Mouse (Mus musculus) midbrain, embryonic 15.5 days (tissue): ENCODE measurements around the gene Mpdu1. TPM values are rescaled to one million over a fixed set of nuclear protein-coding genes. Genes with fewer than 3 reads are reported as not detected.
"Not testable (repeated sequence)": the region's sequence is repeated elsewhere in the genome, so short reads cannot be mapped to it uniquely, and the experiment has no call there.

Experiments used
- ATAC-seq: fragments of 200-750 bp; cut with Nextera tagmentation; replicated peaks from 2 replicates; pipeline ENCODE4 v1.8.0; 2017; ENCODE audit warnings: moderate TSS enrichment
- H3K27ac ChIP-seq: fragments of 300-500 bp; sonication (generic); 2 replicates; pipeline ENCODE4 v1.5.1; 2015; ENCODE audit warnings: mild to moderate bottlenecking, inconsistent platforms
- H3K27me3 ChIP-seq: fragments of 300-500 bp; sonication (generic); replicated peaks from 2 replicates; pipeline ENCODE4 v1.6.1; 2015; ENCODE audit warnings: inconsistent platforms
- H3K36me3 ChIP-seq: fragments of 300-500 bp; sonication (generic); replicated peaks from 2 replicates; pipeline ENCODE4 v1.6.1; 2015; ENCODE audit warnings: inconsistent platforms
- H3K4me1 ChIP-seq: fragments of 300-500 bp; sonication (generic); 2 replicates; pipeline ENCODE4 v1.6.1; 2015; ENCODE audit warnings: inconsistent platforms
- H3K4me2 ChIP-seq: fragments of 300-500 bp; sonication (generic); 2 replicates; pipeline ENCODE4 v1.6.1; 2015; ENCODE audit warnings: inconsistent platforms, mild to moderate bottlenecking, moderate library complexity
- H3K4me3 ChIP-seq: fragments of 300-500 bp; sonication (generic); 2 replicates; pipeline ENCODE4 v1.5.1; 2015; ENCODE audit warnings: mild to moderate bottlenecking, inconsistent platforms
- H3K9ac ChIP-seq: fragments of 300-500 bp; sonication (generic); 2 replicates; pipeline ENCODE4 v1.6.1; 2015; ENCODE audit warnings: mild to moderate bottlenecking, inconsistent platforms
- H3K9me3 ChIP-seq: fragments of 300-500 bp; sonication (generic); 2 replicates; pipeline ENCODE4 v1.6.1; 2016; ENCODE audit warnings: inconsistent platforms
- WGBS: fragments of 180-500 bp; shearing (Covaris S2); methylation state at CpG from one replicate; pipeline ENCODE4 v1.1.7; 2015; ENCODE audit warnings: mixed read lengths; 5-methylcytosine and 5-hydroxymethylcytosine counted together
- polyA plus RNA-seq: library from polyadenylated mRNA; unstranded; fragments of >200 nt; fragmentation: Nextera tagmentation; extraction: Ambion mirVana; gene quantifications from 2 replicates; pipeline ENCODE4 v1.2.1, GENCODE M21; 2015

Mpdu1 gene
- polyA plus RNA-seq, 1 experiment from 2014 or later: 99.9 TPM

DNA sequence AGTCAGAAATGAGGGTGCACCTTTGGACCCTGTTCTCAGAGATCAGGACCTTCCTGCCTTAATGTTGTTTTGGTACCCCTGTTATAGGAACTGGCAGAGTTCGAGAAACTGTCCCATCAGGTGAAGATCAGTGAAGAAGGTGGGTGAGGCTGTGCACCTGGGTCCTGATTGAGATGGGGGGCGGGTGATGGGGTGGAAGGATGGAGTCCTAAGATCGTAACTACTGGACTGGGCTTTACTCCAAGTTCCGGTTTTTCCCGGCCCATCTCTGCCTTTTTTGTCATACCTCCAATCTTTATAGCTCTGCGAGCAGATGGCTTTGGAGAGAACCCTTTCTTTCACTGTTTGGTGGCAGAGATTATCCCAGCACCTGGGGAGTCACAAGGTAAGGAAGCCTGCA lies 40.0 kb downstream of the Mpdu1 start:
- Histone ChIP-seq H3K4me1 (peaks cover 11% of the 10 kb centered on the region), H3K4me3 (peak overlapping the region; percentile 50), H3K9ac (peak overlapping the region; percentile 63), H3K36me3 (no peaks in the 10 kb centered on the region), H3K9me3 (no peaks in the 10 kb centered on the region), H3K27me3 (no peaks in the 10 kb centered on the region), H3K27ac (peak overlapping the region; percentile 82), H3K4me2 (peak overlapping the region; percentile 79)
- 47% methylated on average over 6 of the region's 6 CpGs for WGBS
- ATAC-seq: peak; percentile 56

DNA sequence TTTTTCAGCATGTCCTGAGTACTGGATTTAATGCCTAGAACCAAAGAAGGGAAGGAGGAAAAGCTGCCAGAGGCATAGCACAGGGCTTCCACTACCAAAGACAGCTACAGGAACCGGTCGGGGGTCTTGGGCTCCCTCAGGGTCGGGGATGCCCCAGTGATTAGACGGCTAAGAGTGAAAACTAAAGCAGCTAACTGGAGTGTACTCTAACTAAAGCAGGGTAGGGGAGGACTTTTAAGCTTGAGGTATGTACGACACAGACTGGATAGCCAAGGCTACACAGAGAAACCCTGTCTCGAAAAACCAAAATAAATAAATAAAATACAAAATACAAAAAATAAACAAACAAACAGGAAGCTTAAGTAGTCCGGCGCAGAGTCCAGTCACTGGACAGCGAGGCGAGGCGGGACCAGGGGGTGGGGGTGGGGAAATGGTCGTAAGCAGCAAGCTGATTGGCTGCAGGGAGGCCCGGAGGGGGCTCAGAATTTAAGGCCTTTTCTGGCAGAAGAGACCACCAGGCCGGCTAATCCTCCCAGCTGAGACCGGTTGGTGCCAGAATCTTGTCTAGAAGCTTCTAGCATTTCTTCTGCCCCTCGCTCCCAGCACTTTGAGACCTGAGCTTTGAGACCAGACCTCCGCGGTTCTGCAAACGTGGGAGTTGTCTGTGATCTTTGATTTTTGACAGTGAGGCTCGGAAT lies 40.7 kb downstream of the Mpdu1 start, which contains the start of gene Sat2:
Gene Sat2 (plus strand): TSS at position 454 of the 698 bp plus-strand sequence.
- Histone ChIP-seq H3K4me1 (peaks cover 11% of the 10 kb centered on the region), H3K27me3 (no peaks in the 10 kb centered on the region), H3K27ac (peak within 1 kb of the TSS; percentile 82), H3K4me3 (peak within 1 kb of the TSS; percentile 50), H3K9me3 (no peaks in the 10 kb centered on the region), H3K9ac (peak within 1 kb of the TSS; percentile 63), H3K36me3 (no peaks in the 10 kb centered on the region), H3K4me2 (peak within 1 kb of the TSS; percentile 79)
- ATAC-seq: peak; percentile 90
- 0% methylated on average over 20 of the region's 20 CpGs for WGBS

DNA sequence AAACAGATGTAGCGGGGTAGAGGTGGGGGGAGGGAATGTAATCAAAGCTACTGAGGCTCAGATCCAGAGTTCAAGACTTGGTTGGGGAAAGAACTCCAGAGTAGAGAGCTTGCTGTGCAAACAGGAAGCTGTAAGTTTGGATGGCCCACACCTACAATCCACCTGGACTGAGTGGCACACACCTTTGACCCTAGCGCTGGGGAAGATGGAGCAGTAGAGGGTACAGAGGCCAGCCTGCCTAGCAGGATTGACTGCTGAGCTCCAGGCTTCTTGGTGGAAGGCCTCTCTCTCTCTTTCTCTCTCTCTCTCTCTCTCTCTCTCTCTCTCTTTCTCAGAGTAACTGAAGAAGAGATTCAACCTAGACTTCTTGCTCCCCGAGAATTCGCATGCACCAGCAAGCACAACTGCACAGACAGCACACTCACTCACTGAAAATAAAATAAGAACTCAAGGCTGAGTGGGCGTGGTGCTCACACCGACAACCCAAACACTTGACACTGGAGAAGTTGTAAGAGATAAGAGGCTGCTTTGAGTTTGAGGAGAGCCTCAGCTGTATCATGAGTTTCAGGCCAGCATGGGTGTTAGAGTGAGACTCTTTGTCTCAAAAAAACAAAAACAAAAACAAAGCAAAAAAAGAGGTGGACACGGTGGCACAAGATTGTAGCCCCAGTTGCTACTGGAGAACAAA lies 41.9 kb downstream of the Mpdu1 start:
- Histone ChIP-seq H3K4me1 (peaks cover 11% of the 10 kb centered on the region), H3K4me2 (no peak overlapping the region), H3K36me3 (no peaks in the 10 kb centered on the region), H3K27ac (no peak overlapping the region), H3K9ac (no peak overlapping the region), H3K9me3 (no peaks in the 10 kb centered on the region), H3K4me3 (no peak overlapping the region), H3K27me3 (0 out of 2 replicates have a peak, but pooled peaks cover under 1% of the 10 kb centered on the region)
- ATAC-seq: no peak
- WGBS: 88% methylated on average over 7 of the region's 7 CpGs

DNA sequence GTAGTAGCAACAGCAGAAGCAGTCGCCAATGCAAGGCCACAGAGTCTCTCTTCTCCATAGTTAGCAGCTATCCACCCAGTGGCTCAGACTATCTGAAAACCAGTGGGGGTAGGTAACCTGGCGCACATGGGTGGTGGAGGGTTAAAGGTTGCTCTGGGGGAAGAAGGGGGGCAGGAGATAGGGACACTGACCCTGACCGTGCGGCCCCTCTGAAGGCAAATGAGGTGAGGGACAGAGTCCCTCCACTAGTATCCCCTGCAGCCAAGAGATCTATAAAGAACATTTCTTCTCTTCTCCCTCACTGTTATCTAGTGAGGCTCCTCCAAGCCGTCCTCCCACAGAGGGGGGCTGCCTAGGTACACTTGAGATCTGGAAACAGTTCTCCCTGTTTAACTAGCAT lies 44.6 kb downstream of the Mpdu1 start, which contains the start of gene Shbg:
Gene Shbg (minus strand): TSS at position 101 of the 400 bp plus-strand sequence.
- H3K9me3 ChIP-seq: no peaks in the 10 kb centered on the region
- WGBS: 78% methylated on average over 5 of the region's 5 CpGs

DNA sequence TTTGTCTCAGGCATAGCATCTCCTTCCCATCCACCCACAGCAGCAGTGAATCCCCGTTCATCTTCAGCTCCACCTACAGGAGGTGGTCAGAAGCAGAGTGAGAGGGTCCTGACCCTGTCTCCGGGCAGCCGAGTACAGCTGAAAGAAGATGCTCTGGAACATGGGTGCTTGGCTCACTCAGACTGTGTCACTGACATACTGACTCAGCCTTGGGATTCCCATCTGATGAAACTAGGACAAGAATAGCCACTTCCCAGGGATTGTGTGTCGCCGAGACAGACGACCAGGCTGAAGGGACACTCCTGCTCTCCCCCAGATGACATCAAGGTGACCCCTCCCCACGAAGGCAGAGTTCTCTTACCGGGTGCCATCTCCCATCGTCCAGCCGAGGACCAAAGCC lies 45.7 kb downstream of the Mpdu1 start:
- H3K4me1 ChIP-seq: no peaks in the 10 kb centered on the region; the same call in 1 of the 2 replicates
- no peak overlapping the region for H3K4me3 ChIP-seq
- no peak overlapping the region for H3K9ac ChIP-seq
- ATAC-seq: no peak
- H3K9me3 ChIP-seq: no peaks in the 10 kb centered on the region
- no peak overlapping the region for H3K4me2 ChIP-seq
- 51% methylated on average over 10 of the region's 10 CpGs for WGBS
- H3K27me3 ChIP-seq: 0 out of 2 replicates have a peak, but pooled peaks cover 3% of the 10 kb centered on the region
- no peak overlapping the region for H3K27ac ChIP-seq
- H3K36me3 ChIP-seq: no peaks in the 10 kb centered on the region

More for the DNA sequence above, 44.6 kb downstream of the Mpdu1 start, which contains the start of gene Shbg:
- Histone ChIP-seq H3K4me2 (no peak within 1 kb of the TSS), H3K4me1 (peaks cover 6% of the 10 kb centered on the region), H3K9ac (no peak within 1 kb of the TSS), H3K36me3 (no peaks in the 10 kb centered on the region), H3K27ac (no peak within 1 kb of the TSS), H3K27me3 (0 out of 2 replicates have a peak, but pooled peaks cover 3% of the 10 kb centered on the region), H3K4me3 (no peak within 1 kb of the TSS)
- ATAC-seq: no peak

DNA sequence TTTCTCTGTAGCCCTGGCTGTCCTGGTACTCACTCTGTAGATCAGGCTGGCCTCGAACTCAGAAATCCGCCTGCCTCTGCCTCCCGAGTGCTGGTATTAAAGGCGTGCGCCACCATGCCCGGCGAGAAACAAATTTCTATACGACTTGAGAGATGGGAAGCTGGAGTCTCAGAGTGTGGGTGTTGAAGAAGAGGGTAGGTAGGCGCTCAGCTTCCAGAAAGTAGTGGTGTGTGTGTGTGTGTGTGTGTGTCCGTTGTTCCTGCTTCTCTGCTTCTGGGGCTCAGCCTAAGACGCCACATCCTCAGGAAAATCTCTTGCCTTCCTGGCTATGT lies 48.2 kb downstream of the Mpdu1 start:
- ATAC-seq, H3K9ac ChIP-seq, H3K4me2 ChIP-seq, H3K4me3 ChIP-seq, H3K4me1 ChIP-seq, H3K9me3 ChIP-seq, H3K36me3 ChIP-seq, H3K27ac ChIP-seq, H3K27me3 ChIP-seq: not testable (repeated sequence)
- WGBS: 58% methylated on average over 11 of the region's 11 CpGs

DNA sequence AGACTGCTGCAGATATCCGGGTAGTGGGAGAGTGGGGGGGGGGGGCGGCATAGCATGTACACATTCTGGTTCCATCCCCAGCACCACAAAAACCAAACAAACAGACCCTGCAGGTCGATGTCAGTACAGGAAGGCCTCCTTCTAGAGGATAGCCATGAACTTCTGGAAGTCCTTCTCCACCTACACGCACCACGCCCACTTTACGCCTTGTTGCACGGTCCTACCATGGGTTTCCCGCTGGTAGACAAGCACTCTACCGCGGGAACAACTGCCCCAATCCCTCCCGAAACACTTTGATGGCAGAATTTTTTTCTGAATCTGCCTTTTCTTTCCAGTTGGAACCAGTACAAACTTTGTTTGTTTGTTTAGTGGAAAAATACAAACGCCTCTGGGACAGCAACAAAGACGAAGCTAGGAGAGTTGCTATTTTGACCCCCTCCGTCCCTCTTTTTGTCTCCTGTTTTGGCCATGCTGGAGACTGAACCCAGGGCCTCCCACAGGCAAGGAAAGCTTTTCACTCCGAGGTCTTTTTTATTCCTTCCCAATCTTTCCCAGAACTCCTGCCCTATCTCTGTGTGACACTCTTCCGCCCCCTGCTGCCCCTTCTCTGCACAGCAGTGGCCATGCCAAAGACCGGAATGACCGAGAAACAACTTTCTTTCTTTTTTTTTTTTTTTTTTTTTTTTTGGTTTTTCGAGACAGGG lies 48.7 kb downstream of the Mpdu1 start:
- ATAC-seq: no peak

DNA sequence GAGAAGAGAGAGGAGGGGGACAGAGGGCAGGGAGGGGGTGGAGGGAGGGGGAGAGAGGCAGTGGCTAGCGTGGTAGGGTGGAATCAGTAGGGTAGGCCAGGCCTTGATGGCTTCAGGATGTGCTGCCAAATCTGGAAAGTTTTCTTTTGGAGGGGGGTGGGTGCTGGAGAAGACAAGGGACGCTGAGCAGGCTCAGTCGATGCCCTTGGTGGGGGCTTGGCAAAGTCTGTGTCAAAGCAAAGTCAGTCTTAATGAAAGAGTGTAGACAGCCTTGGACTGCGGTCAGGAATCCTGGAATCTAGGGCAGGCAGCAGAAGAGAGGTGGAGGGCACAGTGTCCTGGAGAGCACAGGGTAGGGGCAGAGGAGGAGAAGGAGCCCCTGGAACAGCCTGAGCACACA lies 51.5 kb downstream of the Mpdu1 start:
- Histone ChIP-seq H3K4me1 (peaks cover 5% of the 10 kb centered on the region; the same call in 1 of the 2 replicates), H3K27me3 (0 out of 2 replicates have a peak, but pooled peaks cover 3% of the 10 kb centered on the region), H3K4me3 (no peak overlapping the region), H3K27ac (no peak overlapping the region), H3K9ac (no peak overlapping the region), H3K36me3 (no peaks in the 10 kb centered on the region), H3K4me2 (no peak overlapping the region), H3K9me3 (no peaks in the 10 kb centered on the region)
- no peak for ATAC-seq
- 63% methylated on average over 4 of the region's 4 CpGs for WGBS

More for the DNA sequence above, 48.7 kb downstream of the Mpdu1 start:
- no peaks in the 10 kb centered on the region for H3K36me3 ChIP-seq
- H3K4me1 ChIP-seq: no peaks in the 10 kb centered on the region
- H3K9ac ChIP-seq: no peak overlapping the region
- no peak overlapping the region for H3K27ac ChIP-seq
- H3K27me3 ChIP-seq: 0 out of 2 replicates have a peak, but pooled peaks cover 3% of the 10 kb centered on the region
- no peak overlapping the region for H3K4me2 ChIP-seq
- H3K4me3 ChIP-seq: no peak overlapping the region
- H3K9me3 ChIP-seq: no peaks in the 10 kb centered on the region
- WGBS: 8% methylated on average over 19 of the region's 19 CpGs

DNA sequence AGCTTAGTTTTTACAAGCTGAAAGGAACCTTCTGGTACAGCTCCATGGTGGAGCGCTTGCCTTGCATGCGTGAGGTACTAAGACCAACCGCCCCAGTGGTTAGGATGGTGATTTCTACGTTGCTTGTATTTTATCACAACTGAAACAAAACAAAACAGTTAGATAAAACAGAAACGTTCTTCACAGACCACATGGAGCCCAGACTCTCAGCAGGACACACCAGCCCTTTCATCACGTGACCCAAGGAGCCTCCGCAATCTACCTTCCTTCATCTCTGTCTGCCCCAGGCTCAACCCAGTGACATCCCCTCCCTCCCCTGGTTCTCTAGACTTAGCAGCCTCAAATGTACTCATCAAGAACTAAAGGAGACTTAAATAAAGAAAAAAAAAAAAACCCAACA lies 53.0 kb downstream of the Mpdu1 start:
- Histone ChIP-seq H3K4me3 (no peak overlapping the region), H3K9me3 (no peaks in the 10 kb centered on the region), H3K36me3 (no peaks in the 10 kb centered on the region), H3K4me1 (peaks cover 10% of the 10 kb centered on the region), H3K27ac (no peak overlapping the region), H3K27me3 (no peaks in the 10 kb centered on the region), H3K4me2 (no peak overlapping the region), H3K9ac (no peak overlapping the region)
- no peak for ATAC-seq
- WGBS: 68% methylated on average over 7 of the region's 7 CpGs

DNA sequence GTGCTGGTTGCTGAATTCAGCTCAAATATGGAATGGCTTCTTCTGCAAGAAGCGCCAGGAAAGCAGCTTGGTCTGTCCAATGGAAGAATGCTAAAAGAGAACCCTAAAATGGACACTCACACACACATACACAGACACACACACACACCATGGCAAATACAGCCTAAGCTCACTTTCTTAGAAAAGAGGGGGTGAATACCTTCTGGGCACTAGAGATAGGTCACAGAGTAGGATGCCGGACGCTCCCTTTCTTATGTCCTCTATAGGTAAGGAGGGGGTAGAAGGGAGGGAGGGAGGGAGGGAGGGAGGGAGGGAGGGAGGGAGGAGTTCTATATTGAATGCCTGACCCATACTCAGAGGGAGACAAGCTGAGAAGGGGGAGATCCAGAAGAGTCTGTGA lies 53.9 kb downstream of the Mpdu1 start:
- no peak overlapping the region for H3K9ac ChIP-seq
- H3K4me2 ChIP-seq: no peak overlapping the region
- H3K27me3 ChIP-seq: no peaks in the 10 kb centered on the region
- H3K9me3 ChIP-seq: no peaks in the 10 kb centered on the region
- H3K27ac ChIP-seq: no peak overlapping the region
- ATAC-seq: no peak
- no peak overlapping the region for H3K4me3 ChIP-seq
- WGBS: 87% methylated on average over 3 of the region's 3 CpGs
- H3K36me3 ChIP-seq: no peaks in the 10 kb centered on the region
- peaks cover 19% of the 10 kb centered on the region for H3K4me1 ChIP-seq

DNA sequence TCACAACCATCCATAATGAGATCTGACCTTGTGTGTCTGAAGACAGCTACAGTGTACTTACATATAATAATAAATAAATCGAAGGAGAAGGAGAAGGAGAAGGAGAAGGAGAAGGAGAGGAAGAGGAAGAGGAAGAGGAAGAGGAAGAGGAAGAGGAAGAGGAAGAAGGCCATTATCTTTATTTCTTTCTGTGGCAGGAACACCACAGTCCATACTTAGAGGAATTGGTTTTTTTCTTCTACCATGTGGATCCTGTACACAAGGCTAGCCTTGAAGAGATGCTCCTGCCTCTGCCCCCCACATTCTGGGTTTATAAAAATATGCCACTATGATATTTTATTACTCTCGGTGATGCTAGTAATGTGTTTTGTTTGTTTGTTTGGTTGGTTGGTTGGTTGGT lies 55.6 kb downstream of the Mpdu1 start:
- H3K27me3 ChIP-seq: no peaks in the 10 kb centered on the region
- WGBS: 87% methylated on average over 2 of the region's 2 CpGs
- H3K27ac ChIP-seq: no peak overlapping the region
- H3K4me2 ChIP-seq: no peak overlapping the region
- H3K36me3 ChIP-seq: no peaks in the 10 kb centered on the region
- H3K4me3 ChIP-seq: no peak overlapping the region
- H3K9ac ChIP-seq: no peak overlapping the region
- peaks cover 23% of the 10 kb centered on the region for H3K4me1 ChIP-seq
- H3K9me3 ChIP-seq: no peaks in the 10 kb centered on the region
- no peak for ATAC-seq
